Mouse (Mus musculus): ENCODE measurements at regions not wholly inside any gene's neighbourhood (a gene's known extent, or its start where the extent isn't known, plus 50 kb on each side); places are given as distances from the start of the nearest gene placed in this dataset.

- no peaks in the 10 kb centered on the region for H3K4me1 ChIP-seq (ENCODE audit: control insufficient read depth in 2 of 2, insufficient read depth in 2 of 2, low read length in 2 of 2, poor library complexity in 1 of 2)
- no peak overlapping the region for H3K4me3 ChIP-seq (ENCODE audit: insufficient read depth in 1 of 2, low read depth in 1 of 2, low read length in 2 of 2, poor library complexity in 1 of 2, severe bottlenecking in 1 of 2)
- in situ Hi-C loops (cut with MboI; ENCODE audit: low sequenced_read_pairs in 2 of 2, unreplicated experiment in 2 of 2), result no loop called here
- H3K36me3 ChIP-seq (ENCODE audit: control insufficient read depth, insufficient read depth, low read length, poor library complexity, severe bottlenecking), result no peaks in the 10 kb centered on the region
- no peaks in the 10 kb centered on the region for H3K9me3 ChIP-seq (ENCODE audit: control insufficient read depth, insufficient read depth, low read depth, low read length)
- H3K9ac ChIP-seq (ENCODE audit: insufficient read depth, low read depth, low read length, poor library complexity, severe bottlenecking), result no peak overlapping the region
- no peak for DNase-seq (ENCODE audit: low read depth, low spot score)
- TF ChIP-seq ZNF384 (IDR thresholded peaks at IDR 0.05; ENCODE audit: low read depth, low read length), result no peak
- no peak for TF ChIP-seq CHD2 (IDR thresholded peaks at IDR 0.05; ENCODE audit: low read depth, low read length)
- no peak for TF ChIP-seq MAFK (IDR thresholded peaks at IDR 0.05; ENCODE audit: insufficient read depth, low read depth, low read length)
- no peak for TF ChIP-seq ZC3H11A (IDR thresholded peaks at IDR 0.05; ENCODE audit: borderline replicate concordance, low read depth, low read length)
- no peak for TF ChIP-seq HCFC1 (IDR thresholded peaks at IDR 0.05; ENCODE audit: borderline replicate concordance, insufficient read depth, low read length)
- no peak overlapping the region for H3K27ac ChIP-seq (ENCODE audit: insufficient read depth, low read depth, low read length, poor library complexity, severe bottlenecking)
Observed at GRCm38 (mm10) chr5:61372901-61373300, 435.7 kb upstream of the G6pd2 start.

GRCm38 (mm10) chr5:61394977-61395708 lies 413.5 kb upstream of the G6pd2 start:
- no peak for DNase-seq (ENCODE audit: low read depth, low spot score)
- no peaks in the 10 kb centered on the region for H3K36me3 ChIP-seq (ENCODE audit: control insufficient read depth, insufficient read depth, low read length, poor library complexity, severe bottlenecking)
- no peak overlapping the region for H3K4me3 ChIP-seq (ENCODE audit: insufficient read depth in 1 of 2, low read depth in 1 of 2, low read length in 2 of 2, poor library complexity in 1 of 2, severe bottlenecking in 1 of 2)
- no peaks in the 10 kb centered on the region for H3K4me1 ChIP-seq (ENCODE audit: control insufficient read depth in 2 of 2, insufficient read depth in 2 of 2, low read length in 2 of 2, poor library complexity in 1 of 2)
- no peak overlapping the region for H3K9ac ChIP-seq (ENCODE audit: insufficient read depth, low read depth, low read length, poor library complexity, severe bottlenecking)
- H3K27ac ChIP-seq (ENCODE audit: insufficient read depth, low read depth, low read length, poor library complexity, severe bottlenecking), result no peak overlapping the region
- TF ChIP-seq CHD2 (IDR thresholded peaks at IDR 0.05; ENCODE audit: low read depth, low read length), result no peak
- TF ChIP-seq ZNF384 (IDR thresholded peaks at IDR 0.05; ENCODE audit: low read depth, low read length), result no peak
- TF ChIP-seq ZC3H11A (IDR thresholded peaks at IDR 0.05; ENCODE audit: borderline replicate concordance, low read depth, low read length), result no peak
- no peak for TF ChIP-seq HCFC1 (IDR thresholded peaks at IDR 0.05; ENCODE audit: borderline replicate concordance, insufficient read depth, low read length)
- no peak for TF ChIP-seq MAFK (IDR thresholded peaks at IDR 0.05; ENCODE audit: insufficient read depth, low read depth, low read length)
- in situ Hi-C loops (cut with MboI; ENCODE audit: low sequenced_read_pairs in 2 of 2, unreplicated experiment in 2 of 2), result no loop called here
- no peaks in the 10 kb centered on the region for H3K9me3 ChIP-seq (ENCODE audit: control insufficient read depth, insufficient read depth, low read depth, low read length)
